Mouse (Mus musculus) megakaryocyte, embryonic 14.5 days (primary cell): ENCODE data around the gene Mrpl47.

ENCODE experiments used
- FLI1 ChIP-seq: IDR thresholded peaks from 2 replicates; pipeline ENCODE4 v1.6.1; 2012; ENCODE audit warnings: low read length, inconsistent platforms, mixed read lengths
- GATA1 ChIP-seq: IDR thresholded peaks from 3 replicates; pipeline ENCODE4 v1.6.1; 2012; ENCODE audit warnings: mixed read lengths, low read length, inconsistent platforms, borderline replicate concordance

GRCm38 (mm10) chr3:32763902-32764301 lies 26.5 kb upstream of the Mrpl47 start:
- no peak for TF ChIP-seq GATA1
- TF ChIP-seq FLI1: no peak
